Mouse (Mus musculus): ENCODE data around the gene Dlx4.

The Dlx4 gene

DNA sequence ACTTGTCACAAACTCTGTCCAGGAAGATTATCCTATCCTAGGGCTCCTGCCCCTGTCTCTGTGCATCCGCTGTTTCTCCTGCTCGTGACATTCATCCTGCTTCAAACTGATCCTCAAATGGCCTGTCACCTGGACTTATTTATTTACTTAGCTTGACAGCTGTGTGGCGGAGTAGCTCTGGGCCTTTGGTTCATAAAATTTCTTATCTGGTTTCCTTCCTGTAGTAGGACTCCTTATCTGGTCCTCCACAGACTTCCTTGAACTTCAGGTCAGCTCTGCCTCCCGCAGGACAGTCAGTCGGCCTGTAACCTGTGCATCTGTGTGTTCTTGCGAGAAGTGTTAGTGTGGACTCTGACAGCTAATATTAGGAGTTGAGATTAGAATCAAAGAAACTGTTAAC, 41.8 kb downstream of the Dlx4 start:
- CTCF ChIA-PET = no interaction called here

- CTCF ChIA-PET = no interaction called here
Measured at GRCm38 (mm10) chr11:95102161-95102904, 43.7 kb downstream of the Dlx4 start.

GRCm38 (mm10) chr11:95101071-95101788, 44.8 kb downstream of the Dlx4 start:
- CTCF ChIA-PET = interaction anchor here (0.6 kb wide), 1 partner anchor 389 kb away, joined by 3 read pairs; no protein-coding TSS in a partner anchor

DNA sequence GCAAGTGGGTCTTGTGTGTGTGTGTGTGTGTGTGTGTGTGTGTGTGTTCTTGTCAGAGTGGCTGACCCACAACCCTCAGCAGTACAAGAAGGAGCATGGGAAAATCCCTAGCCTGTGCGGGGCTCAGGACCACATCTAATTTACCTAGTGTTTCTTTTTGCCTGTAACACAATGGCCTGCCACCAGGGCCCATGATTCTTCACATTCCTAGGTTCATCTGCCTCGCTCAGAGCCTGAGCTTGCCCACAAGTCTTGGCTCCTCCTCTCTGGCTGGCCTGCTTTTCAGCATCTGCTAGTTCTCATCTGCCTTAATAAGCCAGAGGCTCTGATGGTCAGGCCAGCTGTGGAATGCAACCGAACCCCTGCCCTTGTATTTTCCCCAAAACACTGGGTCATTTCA, 45.7 kb downstream of the Dlx4 start:
- CTCF ChIA-PET = interaction anchor here (0.6 kb wide), 1 partner anchor 388 kb away, joined by 3 read pairs; no protein-coding TSS in a partner anchor

DNA sequence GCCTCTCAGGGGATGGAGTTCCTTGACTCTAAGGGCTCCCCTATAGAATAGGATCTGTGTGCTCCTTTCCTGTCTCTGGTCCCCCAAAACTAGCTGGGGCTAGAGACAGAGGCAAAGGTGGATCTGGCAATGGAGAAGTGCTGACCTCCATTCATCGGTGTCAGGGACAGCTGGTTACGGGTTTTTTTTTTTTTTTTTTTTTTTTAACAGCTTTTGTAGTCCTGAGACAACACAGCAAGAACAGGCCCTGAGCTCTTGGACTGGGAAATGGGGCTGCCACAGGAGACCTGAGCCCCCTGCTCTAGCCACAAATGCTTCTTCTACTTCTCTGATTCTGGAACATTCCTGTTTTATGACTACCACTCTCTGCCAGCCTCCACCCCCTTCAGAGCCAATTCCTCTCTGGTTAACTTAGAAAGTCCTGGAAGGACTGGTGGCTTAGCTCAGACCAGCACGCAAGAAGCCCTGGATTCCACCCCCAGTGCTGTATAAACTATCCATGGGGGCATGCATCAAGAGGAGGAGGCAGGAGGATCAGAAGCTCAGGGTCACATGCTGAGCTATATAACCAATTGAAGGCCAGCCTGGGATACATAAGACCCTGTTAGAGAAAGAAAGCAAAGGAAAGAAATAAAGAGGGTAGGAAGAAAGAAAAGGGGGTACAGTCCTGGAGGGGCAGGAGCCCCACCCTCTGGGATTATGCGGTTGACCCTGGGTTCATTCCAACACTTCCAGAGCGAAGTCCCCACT, 47.5 kb downstream of the Dlx4 start:
- CTCF ChIA-PET = no interaction called here

- CTCF ChIA-PET = no interaction called here
Measured at GRCm38 (mm10) chr11:95097889-95098288, 48.2 kb downstream of the Dlx4 start.

GRCm38 (mm10) chr11:95096608-95097373, 49.3 kb downstream of the Dlx4 start:
- CTCF ChIA-PET = no interaction called here

DNA sequence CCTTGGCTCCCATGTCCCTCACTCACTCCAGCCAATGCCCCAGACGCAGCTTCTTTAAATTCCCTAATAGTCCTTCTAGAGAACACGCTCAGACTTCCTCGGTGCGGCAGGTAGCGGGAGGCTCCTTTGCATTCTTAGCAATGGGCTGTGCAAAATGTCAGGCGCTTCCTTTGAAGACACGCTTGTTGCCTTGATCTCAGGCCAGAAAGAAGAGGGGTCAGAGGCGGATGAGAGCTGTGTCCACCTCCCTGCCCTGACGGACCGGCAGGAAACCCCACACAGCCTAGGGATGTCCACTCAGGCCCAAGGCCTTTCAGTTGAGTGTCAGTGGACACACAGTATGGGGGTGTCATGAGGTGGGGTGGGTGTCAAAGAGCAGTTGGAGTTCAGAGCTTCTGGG, 50.5 kb downstream of the Dlx4 start:
- CTCF ChIA-PET = no interaction called here

DNA sequence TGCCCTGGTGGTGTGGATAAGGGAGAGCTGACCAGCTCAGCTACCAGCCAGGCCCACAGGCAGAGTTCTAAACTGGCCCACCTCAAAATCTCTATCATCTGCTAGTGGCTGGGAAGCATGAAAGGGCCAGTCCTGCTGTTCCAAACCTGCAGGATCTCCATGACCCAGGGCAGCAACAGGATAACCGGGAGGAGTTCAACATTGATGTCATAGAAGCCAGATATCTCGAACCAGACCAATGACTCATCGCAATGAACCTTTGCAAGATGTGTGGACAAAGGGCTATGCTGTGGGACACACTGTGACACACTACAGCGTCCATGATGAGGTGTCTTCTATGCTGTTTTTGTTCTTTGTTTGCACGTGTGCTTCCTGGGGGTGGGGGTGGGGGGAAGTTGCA, 53.0 kb downstream of the Dlx4 start:
- CTCF ChIA-PET = no interaction called here

Data from spleen, embryonic (tissue).